Mouse (Mus musculus) embryonic facial prominence, embryonic 10.5 days (tissue): ENCODE data around the gene Ctps. TPM values are rescaled to one million over a fixed set of nuclear protein-coding genes. Genes with fewer than 3 reads are reported as not detected.

Experiments
- DNase-seq: peaks from one replicate; pipeline ENCODE4 v3.0.0-alpha.2; 2017; ENCODE audit warnings: low spot score
- H3K27ac ChIP-seq: fragments of 300-500 bp; sonication (generic); replicated peaks from 2 replicates; pipeline ENCODE4 v1.5.1; 2016; ENCODE audit warnings: mild to moderate bottlenecking
- H3K27me3 ChIP-seq: fragments of 300-500 bp; sonication (generic); replicated peaks from 2 replicates; pipeline ENCODE4 v1.6.1; 2016; ENCODE audit warnings: low read depth, mild to moderate bottlenecking; ENCODE audit not compliant: poor library complexity, severe bottlenecking
- H3K36me3 ChIP-seq: fragments of 300-500 bp; sonication (generic); replicated peaks from 2 replicates; pipeline ENCODE4 v1.6.1; 2016; ENCODE audit warnings: mild to moderate bottlenecking, moderate library complexity
- H3K4me1 ChIP-seq: fragments of 300-500 bp; sonication (generic); 2 replicates; pipeline ENCODE4 v1.6.1; 2016
- H3K4me3 ChIP-seq: fragments of 300-500 bp; sonication (generic); 2 replicates; pipeline ENCODE4 v1.5.1; 2016; ENCODE audit warnings: mild to moderate bottlenecking, moderate library complexity
- H3K9me3 ChIP-seq: fragments of 300-500 bp; sonication (generic); 2 replicates; pipeline ENCODE4 v1.6.1; 2016; ENCODE audit warnings: mild to moderate bottlenecking
- WGBS: fragments of 180-500 bp; shearing (Covaris S2); methylation state at CpG from one replicate; pipeline ENCODE4 v1.1.7; 2016; 5-methylcytosine and 5-hydroxymethylcytosine counted together
- polyA plus RNA-seq: library from polyadenylated mRNA; unstranded; fragments of >200 nt; fragmentation: Nextera tagmentation; extraction: Ambion mirVana; gene quantifications from 2 replicates; pipeline ENCODE4 v1.2.1, GENCODE M21; 2016

Gene Ctps
- polyA plus RNA-seq, 1 experiment from 2014 or later: 135 TPM

DNA sequence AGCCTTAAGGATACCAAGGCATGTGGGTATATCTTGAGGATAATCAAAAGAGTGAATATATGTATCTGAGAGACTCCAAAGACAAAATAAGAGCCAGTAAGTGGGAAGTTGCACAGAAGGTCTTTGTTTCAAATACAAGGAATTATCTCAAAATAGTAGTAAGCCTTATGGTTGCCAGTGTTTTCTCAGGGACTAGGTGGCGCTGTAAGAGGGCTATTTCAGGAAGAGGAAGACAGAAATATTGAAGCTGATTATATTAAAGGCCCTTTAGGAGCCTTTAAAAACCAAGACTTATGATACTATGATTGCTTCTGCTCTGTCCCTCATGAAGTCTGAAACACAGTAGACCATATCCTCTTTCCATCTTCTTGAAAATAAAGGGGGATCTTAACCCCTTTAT, 63.1 kb downstream of the Ctps start:
- Histone ChIP-seq H3K36me3 (peaks cover 61% of the 10 kb centered on the region), H3K27me3 (no peaks in the 10 kb centered on the region), H3K4me1 (no peaks in the 10 kb centered on the region), H3K27ac (no peak overlapping the region), H3K9me3 (0 out of 2 replicates have a peak, but pooled peaks cover 5% of the 10 kb centered on the region), H3K4me3 (no peak overlapping the region)
- 80% methylated on average over 1 of the region's 1 CpGs for WGBS
- DNase-seq: no peak

Other genes starting within 250 kb of the Ctps start
- 34.7 and 40.8 TPM in 2 replicates for gene Scmh1, start 165.0 kb downstream of the Ctps start, polyA plus RNA-seq
- not detected in 2 replicates for gene Slfnl1, start 38.0 kb downstream of the Ctps start, polyA plus RNA-seq
- not detected in 2 replicates for gene Gm8439, start 18.5 kb upstream of the Ctps start, polyA plus RNA-seq
- 9.9 and 10.3 TPM in 2 replicates for gene Cited4, start 96.3 kb upstream of the Ctps start, polyA plus RNA-seq
- gene Kcnq4, start 178.3 kb upstream of the Ctps start, polyA plus RNA-seq: 4.2 and 5.6 TPM in 2 replicates